Mouse (Mus musculus) liver, embryonic 11.5 days (tissue): Measurements from ENCODE around the gene 7530416G11Rik. TPM values are rescaled to one million over a fixed set of nuclear protein-coding genes. Genes with fewer than 3 reads are reported as not detected.
A peak's percentile ranks its signal among the peaks of the same experiment; 100 is the strongest.

Source experiments
- ATAC-seq: fragments of 200-750 bp; cut with Nextera tagmentation; replicated peaks from 2 replicates; pipeline ENCODE4 v1.8.0; 2017; ENCODE audit warnings: moderate number of reproducible peaks, mild to moderate bottlenecking, moderate TSS enrichment, moderate library complexity; ENCODE audit not compliant: low FRiP score
- DNase-seq: peaks from one replicate; pipeline ENCODE4 v3.0.0-alpha.2; 2017; ENCODE audit warnings: low spot score
- H3K27ac ChIP-seq: fragments of 300-500 bp; sonication (generic); 2 replicates; pipeline ENCODE4 v1.5.1; 2014; ENCODE audit warnings: mild to moderate bottlenecking, low read depth, low read length, control low read depth
- H3K27me3 ChIP-seq: fragments of 300-500 bp; sonication (generic); replicated peaks from 2 replicates; pipeline ENCODE4 v1.6.1; 2014; ENCODE audit warnings: low read length, mixed read lengths; ENCODE audit not compliant: control insufficient read depth, insufficient read depth
- H3K36me3 ChIP-seq: fragments of 300-500 bp; sonication (generic); 2 replicates; pipeline ENCODE4 v1.6.1; 2014; ENCODE audit warnings: mild to moderate bottlenecking, low read length, moderate library complexity, mixed read lengths; ENCODE audit not compliant: control insufficient read depth, insufficient read depth
- H3K4me1 ChIP-seq: fragments of 300-500 bp; sonication (generic); replicated peaks from 2 replicates; pipeline ENCODE4 v1.6.1; 2014; ENCODE audit warnings: low read length, mixed read lengths; ENCODE audit not compliant: control insufficient read depth, insufficient read depth
- H3K4me2 ChIP-seq: fragments of 300-500 bp; sonication (generic); 2 replicates; pipeline ENCODE4 v1.6.1; 2014; ENCODE audit warnings: mild to moderate bottlenecking, control low read depth, moderate library complexity
- H3K4me3 ChIP-seq: fragments of 300-500 bp; sonication (generic); 2 replicates; pipeline ENCODE4 v1.5.1; 2014; ENCODE audit warnings: low read depth, low read length, control low read depth
- H3K9ac ChIP-seq: fragments of 300-500 bp; sonication (generic); 2 replicates; pipeline ENCODE4 v1.6.1; 2014; ENCODE audit warnings: low read depth, low read length, control low read depth
- H3K9me3 ChIP-seq: fragments of 300-500 bp; sonication (generic); 2 replicates; pipeline ENCODE4 v1.6.1; 2016; ENCODE audit warnings: low read length, inconsistent platforms, mixed read lengths; ENCODE audit not compliant: control insufficient read depth
- WGBS: fragments of 180-500 bp; shearing (Covaris S2); extraction: QIAGEN DNeasy Blood & Tissue Kit; methylation state at CpG from one replicate; pipeline ENCODE4 v1.1.7; 2014; 5-methylcytosine and 5-hydroxymethylcytosine counted together
- polyA plus RNA-seq: library from polyadenylated mRNA; unstranded; fragments of >200 nt; fragmentation: Nextera tagmentation; extraction: Ambion mirVana; gene quantifications from 2 replicates; pipeline ENCODE4 v1.2.1, GENCODE M21; 2014

7530416G11Rik gene
- polyA plus RNA-seq, 1 experiment from 2014 or later = not detected

- H3K27ac ChIP-seq = no peak overlapping the region
- ATAC-seq (no peak), DNase-seq (no peak)
- no peak overlapping the region for H3K4me2 ChIP-seq
- no peaks in the 10 kb centered on the region for H3K36me3 ChIP-seq
- WGBS = 32% methylated on average over 12 of the region's 12 CpGs
- H3K9ac ChIP-seq = no peak overlapping the region
- no peaks in the 10 kb centered on the region for H3K9me3 ChIP-seq
- no peak overlapping the region for H3K4me3 ChIP-seq
- H3K4me1 ChIP-seq = peaks cover 8% of the 10 kb centered on the region; the same call in 1 of the 2 replicates
- peaks cover 19% of the 10 kb centered on the region for H3K27me3 ChIP-seq
These were observed 21.4 kb upstream of the 7530416G11Rik start for GRCm38 (mm10) chr15:85524404-85524950.

- ATAC-seq (no peak; the same call in 1 of the 2 replicates), DNase-seq (no peak)
- peaks cover 19% of the 10 kb centered on the region for H3K27me3 ChIP-seq
- H3K4me3 ChIP-seq = no peak overlapping the region
- no peak overlapping the region for H3K27ac ChIP-seq
- no peaks in the 10 kb centered on the region for H3K9me3 ChIP-seq
- peak overlapping the region; percentile 8 for H3K4me2 ChIP-seq
- WGBS = 15% methylated on average over 14 of the region's 14 CpGs
- peaks cover 8% of the 10 kb centered on the region; the same call in 1 of the 2 replicates for H3K4me1 ChIP-seq
- no peaks in the 10 kb centered on the region for H3K36me3 ChIP-seq
- H3K9ac ChIP-seq = no peak overlapping the region
These were observed 20.4 kb upstream of the 7530416G11Rik start for GRCm38 (mm10) chr15:85523173-85523991.

GRCm38 (mm10) chr15:85519438-85519837 is 16.4 kb upstream of the 7530416G11Rik start:
- Histone ChIP-seq H3K27me3 (peaks cover 17% of the 10 kb centered on the region), H3K36me3 (no peaks in the 10 kb centered on the region), H3K4me1 (peaks cover 8% of the 10 kb centered on the region; the same call in 1 of the 2 replicates), H3K4me3 (no peak overlapping the region), H3K9me3 (no peaks in the 10 kb centered on the region), H3K4me2 (no peak overlapping the region), H3K9ac (no peak overlapping the region), H3K27ac (no peak overlapping the region)
- WGBS = 60% methylated on average over 4 of the region's 4 CpGs
- DNase-seq (no peak), ATAC-seq (no peak)

DNA sequence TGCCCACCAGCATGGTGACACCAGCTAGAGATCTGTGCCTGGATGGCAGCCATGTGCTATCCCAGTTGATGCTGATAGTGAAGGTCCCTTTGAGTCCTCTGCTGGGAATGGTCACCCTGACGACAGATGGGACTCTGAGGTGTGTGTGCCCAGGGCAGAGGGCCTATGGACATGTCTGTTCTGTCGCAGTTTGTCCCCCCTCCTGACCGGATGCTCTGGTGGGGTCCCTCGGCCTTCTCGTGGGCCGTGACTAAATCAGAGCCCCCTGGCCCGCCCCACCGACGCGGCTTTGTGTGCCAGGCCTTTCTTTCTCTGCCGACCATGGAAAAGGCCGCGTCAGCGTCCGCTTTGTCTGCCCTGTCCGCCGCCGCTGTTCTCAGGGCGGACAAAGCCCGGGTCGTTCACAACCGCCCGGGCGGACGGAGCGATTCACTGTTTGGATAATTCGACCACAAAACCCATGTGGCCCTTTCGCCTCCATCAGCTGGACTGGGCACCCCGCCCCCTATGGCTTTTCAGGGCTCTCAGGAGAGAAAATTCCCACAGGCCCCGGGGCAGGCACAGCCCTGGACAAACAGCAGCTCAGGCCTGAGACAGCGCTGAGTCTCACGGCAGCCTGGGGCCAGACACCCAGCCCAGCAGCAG is 4.5 kb upstream of the 7530416G11Rik start:
- ATAC-seq (no peak), DNase-seq (no peak)
- Histone ChIP-seq H3K36me3 (no peaks in the 10 kb centered on the region), H3K4me2 (no peak overlapping the region), H3K9me3 (no peaks in the 10 kb centered on the region), H3K4me3 (no peak overlapping the region), H3K9ac (no peak overlapping the region), H3K27ac (no peak overlapping the region), H3K27me3 (no peaks in the 10 kb centered on the region), H3K4me1 (no peaks in the 10 kb centered on the region)
- WGBS = 76% methylated on average over 32 of the region's 32 CpGs

GRCm38 (mm10) chr15:85506680-85507079 is 3.7 kb upstream of the 7530416G11Rik start:
- WGBS = 15% methylated on average over 1 of the region's 1 CpGs
- no peaks in the 10 kb centered on the region for H3K27me3 ChIP-seq
- no peaks in the 10 kb centered on the region for H3K4me1 ChIP-seq
- H3K4me3 ChIP-seq = no peak overlapping the region
- H3K27ac ChIP-seq = no peak overlapping the region
- no peak for ATAC-seq
- no peaks in the 10 kb centered on the region for H3K9me3 ChIP-seq
- no peak overlapping the region for H3K4me2 ChIP-seq
- no peak overlapping the region for H3K9ac ChIP-seq
- no peak for DNase-seq
- H3K36me3 ChIP-seq = no peaks in the 10 kb centered on the region

DNA sequence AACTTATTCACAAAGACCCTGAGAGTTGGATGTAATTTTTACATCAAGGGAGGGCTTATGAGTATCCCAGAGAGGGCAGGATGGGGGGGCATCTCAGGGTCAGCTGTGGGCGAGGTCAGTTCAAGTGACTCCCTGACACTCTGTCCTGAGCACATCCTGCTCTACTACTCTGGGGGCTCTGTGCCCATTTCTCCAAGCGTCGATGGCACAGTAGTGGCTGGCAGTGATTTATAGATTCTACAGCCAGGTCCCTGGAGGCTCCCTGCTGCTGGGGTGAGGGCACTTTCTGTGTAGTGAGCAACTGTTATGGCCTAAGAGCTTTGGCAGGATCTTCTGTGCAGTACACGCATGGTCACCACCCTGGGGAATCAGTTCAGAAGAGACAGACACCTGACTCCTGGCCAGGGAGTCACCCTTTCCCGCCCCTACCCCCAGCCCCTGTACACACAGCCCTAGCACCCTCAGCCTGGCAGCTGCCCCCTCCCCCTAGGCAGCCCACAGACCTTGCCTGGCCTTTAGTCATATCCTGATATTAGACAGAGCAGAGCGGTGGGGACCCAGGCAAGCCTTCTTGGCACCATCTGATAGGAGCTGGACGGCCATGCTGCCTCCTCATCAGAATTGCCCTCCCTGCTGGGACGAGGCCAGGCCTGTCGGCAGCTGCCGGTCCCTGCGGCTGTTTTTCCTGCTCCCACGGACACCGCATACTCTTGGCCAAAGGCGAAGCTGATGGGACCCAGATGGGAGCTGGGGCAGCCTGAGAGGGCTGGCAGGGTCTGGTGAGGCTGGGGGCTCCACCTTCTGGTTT is 2.3 kb upstream of the 7530416G11Rik start:
- H3K9me3 ChIP-seq = no peaks in the 10 kb centered on the region
- H3K27ac ChIP-seq = no peak overlapping the region
- DNase-seq (no peak), ATAC-seq (no peak; the same call in 1 of the 2 replicates)
- no peak overlapping the region for H3K4me2 ChIP-seq
- no peaks in the 10 kb centered on the region for H3K4me1 ChIP-seq
- WGBS = 63% methylated on average over 14 of the region's 14 CpGs
- no peak overlapping the region for H3K4me3 ChIP-seq
- no peak overlapping the region for H3K9ac ChIP-seq
- no peaks in the 10 kb centered on the region for H3K27me3 ChIP-seq
- H3K36me3 ChIP-seq = no peaks in the 10 kb centered on the region

DNA sequence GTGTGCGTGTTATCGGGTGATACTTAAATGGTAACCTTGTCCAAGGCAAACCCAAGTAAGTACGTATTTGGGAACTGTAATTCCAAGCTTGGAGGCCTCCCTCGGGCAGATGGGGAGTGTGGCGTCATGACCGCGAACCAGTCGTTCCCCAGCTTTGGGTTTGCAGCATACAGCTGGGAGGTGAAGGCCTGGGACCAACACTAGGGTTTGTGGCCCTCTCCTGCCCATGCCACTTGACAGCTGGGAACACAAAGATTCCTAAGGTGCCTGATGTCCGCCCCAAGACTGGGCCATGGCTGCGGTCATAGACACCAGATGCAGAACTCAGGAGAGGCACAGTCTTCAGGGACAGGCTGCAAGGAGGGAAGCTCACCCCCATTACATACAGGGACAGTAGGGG is 2.8 kb downstream of the 7530416G11Rik start:
- no peak overlapping the region for H3K27ac ChIP-seq
- H3K9me3 ChIP-seq = no peaks in the 10 kb centered on the region
- H3K4me1 ChIP-seq = no peaks in the 10 kb centered on the region
- ATAC-seq (no peak), DNase-seq (no peak)
- H3K4me2 ChIP-seq = no peak overlapping the region
- H3K36me3 ChIP-seq = no peaks in the 10 kb centered on the region
- H3K27me3 ChIP-seq = peaks cover 5% of the 10 kb centered on the region
- no peak overlapping the region for H3K4me3 ChIP-seq
- no peak overlapping the region for H3K9ac ChIP-seq
- WGBS = 80% methylated on average over 10 of the region's 10 CpGs

GRCm38 (mm10) chr15:85497981-85498475 is 5.0 kb downstream of the 7530416G11Rik start:
- Histone ChIP-seq H3K36me3 (no peaks in the 10 kb centered on the region), H3K4me1 (no peaks in the 10 kb centered on the region), H3K9me3 (no peaks in the 10 kb centered on the region), H3K4me2 (no peak overlapping the region), H3K27me3 (peaks cover 17% of the 10 kb centered on the region), H3K27ac (no peak overlapping the region), H3K4me3 (no peak overlapping the region), H3K9ac (no peak overlapping the region)
- 67% methylated on average over 8 of the region's 10 CpGs for WGBS
- no peak for DNase-seq
- no peak for ATAC-seq
